Comparison of ENCODE assay signal across 24 mouse cellular contexts in genomic region chr14:37440874-37441273, GRCm38 (mm10).
DNase-seq lines count a peak whose midpoint lies in the region; ATAC-seq and TF ChIP-seq lines count a peak whose summit lies in the region.
"Had no signal": no experiment of that assay in that cellular context is flagged by ENCODE, and none has a peak within 500 bp of the region (broad histone marks: within the 10 kb centered on the region; RNA-seq: fewer than 3 reads in every experiment).

No protein-coding gene starts in this region.

- H3K27ac ChIP-seq in hindbrain, postnatal 0 days: no peak overlapping the region
- no peak overlapping the region for H3K27ac ChIP-seq in hindbrain, embryonic 10.5 days
- no peak overlapping the region for H3K27ac ChIP-seq in heart, embryonic 10.5 days
- H3K27ac ChIP-seq: embryonic facial prominence, embryonic 15.5 days; forebrain, embryonic 15.5 days; intestine, embryonic 15.5 days; limb, embryonic 13.5 days; liver, embryonic 12.5 days; midbrain, embryonic 12.5 days; neural tube, embryonic 12.5 days had no signal

- no peaks in the 10 kb centered on the region for H3K36me3 ChIP-seq in hindbrain, postnatal 0 days (ENCODE audit: insufficient read depth, low read length)
- H3K36me3 ChIP-seq in hindbrain, embryonic 10.5 days: no peaks in the 10 kb centered on the region
- H3K36me3 ChIP-seq in heart, embryonic 10.5 days: no peaks in the 10 kb centered on the region
- H3K36me3 ChIP-seq: embryonic facial prominence, embryonic 15.5 days; forebrain, embryonic 15.5 days; intestine, embryonic 15.5 days; limb, embryonic 13.5 days; liver, embryonic 12.5 days; midbrain, embryonic 12.5 days; neural tube, embryonic 12.5 days had no signal

- no peaks in the 10 kb centered on the region for H3K27me3 ChIP-seq in hindbrain, postnatal 0 days (ENCODE audit: insufficient read depth, low read length)
- no peaks in the 10 kb centered on the region for H3K27me3 ChIP-seq in hindbrain, embryonic 10.5 days (ENCODE audit: insufficient read depth, poor library complexity, severe bottlenecking)
- no peaks in the 10 kb centered on the region for H3K27me3 ChIP-seq in heart, embryonic 10.5 days (ENCODE audit: insufficient read depth, poor library complexity, severe bottlenecking)
- H3K27me3 ChIP-seq: embryonic facial prominence, embryonic 15.5 days; forebrain, embryonic 15.5 days; intestine, embryonic 15.5 days; limb, embryonic 13.5 days; liver, embryonic 12.5 days; midbrain, embryonic 12.5 days; neural tube, embryonic 12.5 days had no signal

- no peak for TF ChIP-seq CTCF in hindbrain, postnatal 0 days (IDR thresholded peaks at IDR 0.05; ENCODE audit: low read depth)

- no peaks in the 10 kb centered on the region for H3K4me1 ChIP-seq in hindbrain, postnatal 0 days (ENCODE audit: insufficient read depth, low read length)
- H3K4me1 ChIP-seq in hindbrain, embryonic 10.5 days (replicated peaks): no peaks in the 10 kb centered on the region
- H3K4me1 ChIP-seq in heart, embryonic 10.5 days: no peaks in the 10 kb centered on the region
- H3K4me1 ChIP-seq: embryonic facial prominence, embryonic 15.5 days; forebrain, embryonic 15.5 days; intestine, embryonic 15.5 days; limb, embryonic 13.5 days; liver, embryonic 12.5 days; midbrain, embryonic 12.5 days; neural tube, embryonic 12.5 days had no signal

- no peaks in the 10 kb centered on the region for H3K9me3 ChIP-seq in hindbrain, postnatal 0 days (ENCODE audit: low read length)
- H3K9me3 ChIP-seq in hindbrain, embryonic 10.5 days: no peaks in the 10 kb centered on the region
- H3K9me3 ChIP-seq in heart, embryonic 10.5 days: no peaks in the 10 kb centered on the region
- H3K9me3 ChIP-seq: embryonic facial prominence, embryonic 15.5 days; forebrain, embryonic 15.5 days; intestine, embryonic 15.5 days; limb, embryonic 13.5 days; liver, embryonic 12.5 days; midbrain, embryonic 12.5 days; neural tube, embryonic 12.5 days had no signal

- H3K4me3 ChIP-seq in hindbrain, postnatal 0 days (ENCODE audit: low read length): no peak overlapping the region
- H3K4me3 ChIP-seq in hindbrain, embryonic 10.5 days: no peak overlapping the region
- no peak overlapping the region for H3K4me3 ChIP-seq in heart, embryonic 10.5 days
- H3K4me3 ChIP-seq: embryonic facial prominence, embryonic 15.5 days; forebrain, embryonic 15.5 days; intestine, embryonic 15.5 days; limb, embryonic 13.5 days; liver, embryonic 12.5 days; midbrain, embryonic 12.5 days; neural tube, embryonic 12.5 days had no signal

- DNase-seq in hindbrain, postnatal 0 days (ENCODE audit: low spot score): peak; percentile 69
- DNase-seq in hindbrain, embryonic 10.5 days (ENCODE audit: low spot score): no peak
- DNase-seq in cerebellum, adult 11 months: peak; percentile 16
- DNase-seq in cerebellum, adult 9-10 months: peak; percentile 53
- no peak for DNase-seq in heart, embryonic 10.5 days (ENCODE audit: low spot score)
- DNase-seq in right cerebral cortex, adult 18-20 months: no peak
- DNase-seq: adrenal gland, postnatal 10 days; gastrocnemius, postnatal 10 days; kidney, adult 9 months; kidney, postnatal 36 days; layer of hippocampus, postnatal 36 days; lung, adult 2 months; lung, postnatal 14 days; right cerebral cortex, postnatal 25 days; spleen, adult 18-20 months had no signal

- ATAC-seq in hindbrain, postnatal 0 days: peak; percentile 85
- no peak for ATAC-seq in megakaryocyte progenitor cell, adult 5-6 weeks (replicated peaks; ENCODE audit: poor library complexity)
- ATAC-seq: forebrain, embryonic 15.5 days; intestine, embryonic 15.5 days; liver, embryonic 12.5 days had no signal

- no peak overlapping the region for H3K9ac ChIP-seq in hindbrain, postnatal 0 days (replicated peaks; ENCODE audit: low read length)
- H3K9ac ChIP-seq: embryonic facial prominence, embryonic 15.5 days; forebrain, embryonic 15.5 days; intestine, embryonic 15.5 days; limb, embryonic 13.5 days; liver, embryonic 12.5 days; midbrain, embryonic 12.5 days; neural tube, embryonic 12.5 days had no signal

- WGBS in hindbrain, postnatal 0 days: 69% methylated on average over 2 of the region's 2 CpGs
- WGBS in hindbrain, embryonic 10.5 days: 83% methylated on average over 2 of the region's 2 CpGs
- 76% methylated on average over 2 of the region's 2 CpGs for WGBS in heart, embryonic 10.5 days

- no peak overlapping the region for H3K4me2 ChIP-seq in hindbrain, postnatal 0 days (ENCODE audit: low read depth, low read length)
- H3K4me2 ChIP-seq: embryonic facial prominence, embryonic 15.5 days; forebrain, embryonic 15.5 days; heart, embryonic 11.5 days; intestine, embryonic 15.5 days; limb, embryonic 13.5 days; liver, embryonic 12.5 days; midbrain, embryonic 12.5 days; neural tube, embryonic 12.5 days had no signal

Comparison
In these comparisons a context has a peak if more than half of its experiments do, and no peak if none do; other contexts are left out.
1. DNase-seq: peak in hindbrain, postnatal 0 days (single experiment), cerebellum, adult 11 months (single experiment) and cerebellum, adult 9-10 months (single experiment); none in hindbrain, embryonic 10.5 days (single experiment), heart, embryonic 10.5 days (single experiment) and right cerebral cortex, adult 18-20 months (single experiment).